Mouse (Mus musculus): ENCODE measurements around the gene Tmprss11g. TPM values are rescaled to one million over a fixed set of nuclear protein-coding genes. Genes with fewer than 3 reads are reported as not detected.

The Tmprss11g gene
- not detected in 2 replicates for total RNA-seq (2014; rRNA removed)
- not detected in 2 replicates for polyA plus RNA-seq (2015; fragmentation: Nextera tagmentation; extraction: Ambion mirVana)

GRCm38 (mm10) chr5:86518500-86518899 is at the start of gene Tmprss11g:
Gene Tmprss11g, minus strand, starts transcription at chr5:86518600.
- no peak within 1 kb of the TSS for H3K27ac ChIP-seq (ENCODE audit: low read depth, low read length)
- DNase-seq (no peak), ATAC-seq (no peak)
- WGBS, result 88% methylated on average over 9 of the region's 9 CpGs
- no peaks in the 10 kb centered on the region for H3K27me3 ChIP-seq (ENCODE audit: insufficient read depth, low read length)
- H3K9me3 ChIP-seq (ENCODE audit: low read length), result no peaks in the 10 kb centered on the region
- H3K9ac ChIP-seq, result no peak within 1 kb of the TSS
- H3K36me3 ChIP-seq (ENCODE audit: insufficient read depth), result no peaks in the 10 kb centered on the region
- no peak within 1 kb of the TSS for H3K4me2 ChIP-seq (ENCODE audit: low read depth)
- TF ChIP-seq CTCF (IDR thresholded peaks at IDR 0.05; ENCODE audit: low read depth), result no peak
- H3K4me3 ChIP-seq (ENCODE audit: low read depth, low read length), result no peak within 1 kb of the TSS
- H3K4me1 ChIP-seq (ENCODE audit: insufficient read depth), result no peaks in the 10 kb centered on the region

GRCm38 (mm10) chr5:86546693-86547092 is 28.3 kb upstream of the Tmprss11g start:
- ATAC-seq (no peak), DNase-seq (no peak)
- H3K36me3 ChIP-seq (ENCODE audit: insufficient read depth), result no peaks in the 10 kb centered on the region
- H3K9ac ChIP-seq, result no peak overlapping the region
- no peak overlapping the region for H3K4me3 ChIP-seq (ENCODE audit: low read depth, low read length)
- TF ChIP-seq CTCF (IDR thresholded peaks at IDR 0.05; ENCODE audit: low read depth), result no peak
- H3K9me3 ChIP-seq (ENCODE audit: low read length), result no peaks in the 10 kb centered on the region
- H3K4me2 ChIP-seq (ENCODE audit: low read depth), result no peak overlapping the region
- 87% methylated on average over 2 of the region's 2 CpGs for WGBS
- H3K27me3 ChIP-seq (ENCODE audit: insufficient read depth, low read length), result no peaks in the 10 kb centered on the region
- no peak overlapping the region for H3K27ac ChIP-seq (ENCODE audit: low read depth, low read length)
- no peaks in the 10 kb centered on the region for H3K4me1 ChIP-seq (ENCODE audit: insufficient read depth)

- H3K9ac ChIP-seq, result no peak overlapping the region
- H3K27me3 ChIP-seq (ENCODE audit: insufficient read depth, low read length), result no peaks in the 10 kb centered on the region
- no peaks in the 10 kb centered on the region for H3K9me3 ChIP-seq (ENCODE audit: low read length)
- no peaks in the 10 kb centered on the region for H3K4me1 ChIP-seq (ENCODE audit: insufficient read depth)
- H3K4me3 ChIP-seq (ENCODE audit: low read depth, low read length), result no peak overlapping the region
- DNase-seq (no peak), ATAC-seq (no peak)
- no peak overlapping the region for H3K27ac ChIP-seq (ENCODE audit: low read depth, low read length)
- H3K4me2 ChIP-seq (ENCODE audit: low read depth), result no peak overlapping the region
- 82% methylated on average over 3 of the region's 3 CpGs for WGBS
- TF ChIP-seq CTCF (IDR thresholded peaks at IDR 0.05; ENCODE audit: low read depth), result no peak
- H3K36me3 ChIP-seq (ENCODE audit: insufficient read depth), result no peaks in the 10 kb centered on the region
Observed at GRCm38 (mm10) chr5:86540601-86541000, 22.2 kb upstream of the Tmprss11g start.

GRCm38 (mm10) chr5:86528725-86529124 is 10.3 kb upstream of the Tmprss11g start:
- H3K27me3 ChIP-seq (ENCODE audit: insufficient read depth, low read length), result no peaks in the 10 kb centered on the region
- no peak overlapping the region for H3K27ac ChIP-seq (ENCODE audit: low read depth, low read length)
- DNase-seq, result peak; percentile 17
- H3K9me3 ChIP-seq (ENCODE audit: low read length), result no peaks in the 10 kb centered on the region
- TF ChIP-seq CTCF (IDR thresholded peaks at IDR 0.05; ENCODE audit: low read depth), result no peak
- no peak overlapping the region for H3K9ac ChIP-seq
- H3K36me3 ChIP-seq (ENCODE audit: insufficient read depth), result no peaks in the 10 kb centered on the region
- no peaks in the 10 kb centered on the region for H3K4me1 ChIP-seq (ENCODE audit: insufficient read depth)
- H3K4me2 ChIP-seq (ENCODE audit: low read depth), result no peak overlapping the region
- WGBS, result 36% methylated on average over 2 of the region's 2 CpGs
- H3K4me3 ChIP-seq (ENCODE audit: low read depth, low read length), result no peak overlapping the region
- peak; percentile 63; the same call in 1 of the 2 replicates for ATAC-seq

- Histone ChIP-seq H3K9ac (no peak overlapping the region), H3K4me1 (ENCODE audit: insufficient read depth) (no peaks in the 10 kb centered on the region), H3K4me2 (ENCODE audit: low read depth) (no peak overlapping the region), H3K36me3 (ENCODE audit: insufficient read depth) (no peaks in the 10 kb centered on the region), H3K9me3 (ENCODE audit: low read length) (no peaks in the 10 kb centered on the region), H3K4me3 (ENCODE audit: low read depth, low read length) (no peak overlapping the region), H3K27me3 (ENCODE audit: insufficient read depth, low read length) (no peaks in the 10 kb centered on the region), H3K27ac (ENCODE audit: low read depth, low read length) (no peak overlapping the region)
- DNase-seq (no peak), ATAC-seq (no peak)
- 33% methylated on average over 5 of the region's 5 CpGs for WGBS
- TF ChIP-seq CTCF (IDR thresholded peaks at IDR 0.05; ENCODE audit: low read depth), result no peak
Observed at GRCm38 (mm10) chr5:86511538-86511937, 6.9 kb downstream of the Tmprss11g start.

- no peak overlapping the region for H3K4me2 ChIP-seq (ENCODE audit: low read depth)
- no peak for DNase-seq
- WGBS, result 71% methylated on average over 1 of the region's 1 CpGs
Observed at GRCm38 (mm10) chr5:86493453-86493852, 24.9 kb downstream of the Tmprss11g start.

GRCm38 (mm10) chr5:86482562-86482961 is 35.8 kb downstream of the Tmprss11g start:
- Histone ChIP-seq H3K36me3 (ENCODE audit: insufficient read depth) (no peaks in the 10 kb centered on the region), H3K4me3 (ENCODE audit: low read depth, low read length) (no peak overlapping the region), H3K4me1 (ENCODE audit: insufficient read depth) (no peaks in the 10 kb centered on the region), H3K27me3 (ENCODE audit: insufficient read depth, low read length) (no peaks in the 10 kb centered on the region), H3K9ac (no peak overlapping the region), H3K4me2 (ENCODE audit: low read depth) (no peak overlapping the region), H3K27ac (ENCODE audit: low read depth, low read length) (no peak overlapping the region), H3K9me3 (ENCODE audit: low read length) (no peaks in the 10 kb centered on the region)
- ATAC-seq (no peak), DNase-seq (peak; percentile 7)
- TF ChIP-seq CTCF (IDR thresholded peaks at IDR 0.05; ENCODE audit: low read depth), result peak; percentile 38
- 75% methylated on average over 2 of the region's 2 CpGs for WGBS

More at GRCm38 (mm10) chr5:86493453-86493852, 24.9 kb downstream of the Tmprss11g start:
- Histone ChIP-seq H3K27ac (ENCODE audit: low read depth, low read length) (no peak overlapping the region), H3K9me3 (ENCODE audit: low read length) (no peaks in the 10 kb centered on the region), H3K4me1 (ENCODE audit: insufficient read depth) (no peaks in the 10 kb centered on the region), H3K9ac (no peak overlapping the region), H3K27me3 (ENCODE audit: insufficient read depth, low read length) (no peaks in the 10 kb centered on the region), H3K36me3 (ENCODE audit: insufficient read depth) (no peaks in the 10 kb centered on the region), H3K4me3 (ENCODE audit: low read depth, low read length) (no peak overlapping the region)
- ATAC-seq, result no peak
- no peak for TF ChIP-seq CTCF (IDR thresholded peaks at IDR 0.05; ENCODE audit: low read depth)

All from forebrain, postnatal 0 days (tissue).